Mouse (Mus musculus): Measurements from ENCODE around the gene Gfpt2.

- no peak for TF ChIP-seq CTCF (conservative IDR thresholded peaks at IDR 0.05 in 1 of 2, IDR thresholded peaks at IDR 0.05 in 1 of 2; ENCODE audit: low read depth in 2 of 2, low read length in 2 of 2)
- no peak for TF ChIP-seq SMC3 (IDR thresholded peaks at IDR 0.05; ENCODE audit: low read depth, low read length)
Observed at GRCm38 (mm10) chr11:49883394-49883793, 89.4 kb downstream of the Gfpt2 start.

Data from CH12.LX (cell line).